Mouse (Mus musculus) layer of hippocampus, adult 9-11 months (tissue): Measurements from ENCODE around the gene Atf7.
A peak's percentile ranks its signal among the peaks of the same experiment; 100 is the strongest.

Source experiments
- DNase-seq: peaks from one replicate; pipeline ENCODE4 v3.0.0; 2022

Atf7 gene

GRCm38 (mm10) chr15:102512010-102512409 lies 113.3 kb downstream of the Atf7 start:
- DNase-seq: no peak

GRCm38 (mm10) chr15:102511285-102511833 lies 113.9 kb downstream of the Atf7 start:
- DNase-seq: no peak

GRCm38 (mm10) chr15:102510590-102511284 lies 114.5 kb downstream of the Atf7 start:
- peak; percentile 92 for DNase-seq

GRCm38 (mm10) chr15:102510110-102510509 lies 115.2 kb downstream of the Atf7 start:
- DNase-seq: no peak

- DNase-seq: no peak
Measured at GRCm38 (mm10) chr15:102508336-102508735, 116.9 kb downstream of the Atf7 start.

- DNase-seq: no peak
Measured at GRCm38 (mm10) chr15:102507561-102507960, 117.7 kb downstream of the Atf7 start.

GRCm38 (mm10) chr15:102506864-102507263 lies 118.4 kb downstream of the Atf7 start:
- no peak for DNase-seq

GRCm38 (mm10) chr15:102506464-102506830 lies 118.8 kb downstream of the Atf7 start:
- no peak for DNase-seq

GRCm38 (mm10) chr15:102505770-102506463 lies 119.3 kb downstream of the Atf7 start:
- no peak for DNase-seq

GRCm38 (mm10) chr15:102505073-102505769 lies 120.0 kb downstream of the Atf7 start:
- no peak for DNase-seq

- no peak for DNase-seq
Measured at GRCm38 (mm10) chr15:102503924-102504782, 121.1 kb downstream of the Atf7 start.

GRCm38 (mm10) chr15:102503447-102503846 lies 121.8 kb downstream of the Atf7 start, which contains the start of gene Gm10337:
Gene Gm10337, plus strand, starts transcription at chr15:102503722.
- no peak for DNase-seq

- DNase-seq: no peak
Measured at GRCm38 (mm10) chr15:102502254-102502840, 122.9 kb downstream of the Atf7 start.

- DNase-seq: no peak
Measured at GRCm38 (mm10) chr15:102501084-102501814, 124.0 kb downstream of the Atf7 start.

GRCm38 (mm10) chr15:102500479-102500878 lies 124.8 kb downstream of the Atf7 start:
- DNase-seq: no peak

- no peak for DNase-seq
Measured at GRCm38 (mm10) chr15:102499851-102500250, 125.4 kb downstream of the Atf7 start.

- no peak for DNase-seq
Measured at GRCm38 (mm10) chr15:102499370-102499769, 125.9 kb downstream of the Atf7 start.

GRCm38 (mm10) chr15:102498322-102498721 lies 126.9 kb downstream of the Atf7 start:
- DNase-seq: no peak

- DNase-seq: no peak
Measured at GRCm38 (mm10) chr15:102487664-102488063, 137.6 kb downstream of the Atf7 start.

GRCm38 (mm10) chr15:102485853-102486252 lies 139.4 kb downstream of the Atf7 start:
- DNase-seq: no peak

- no peak for DNase-seq
Measured at GRCm38 (mm10) chr15:102483136-102483535, 142.1 kb downstream of the Atf7 start.
